Mouse (Mus musculus) embryo, embryonic 11.5 days (tissue): Measurements from ENCODE around the gene Fam161a.

Experiments
- DNase-seq: peaks from one replicate; pipeline ENCODE4 v3.0.0-alpha.2; 2012; ENCODE audit warnings: low read depth, low spot score

The Fam161a gene

GRCm38 (mm10) chr11:23007481-23008180 is at the start of gene Fam161a:
Gene Fam161a, plus strand, starts transcription at chr11:23007531.
- DNase-seq: peak; percentile 73

- no peak for DNase-seq
Measured at GRCm38 (mm10) chr11:22957791-22958374, 49.4 kb upstream of the Fam161a start.

- no peak for DNase-seq
Measured at GRCm38 (mm10) chr11:22962101-22962500, 45.2 kb upstream of the Fam161a start.

GRCm38 (mm10) chr11:22964401-22964800 is 42.9 kb upstream of the Fam161a start:
- no peak for DNase-seq

- DNase-seq: no peak
Measured at GRCm38 (mm10) chr11:22965503-22965902, 41.8 kb upstream of the Fam161a start.

- no peak for DNase-seq
Measured at GRCm38 (mm10) chr11:22969486-22969885, 37.8 kb upstream of the Fam161a start.

- DNase-seq: no peak
Measured at GRCm38 (mm10) chr11:22970546-22970945, 36.8 kb upstream of the Fam161a start.

- DNase-seq: no peak
Measured at GRCm38 (mm10) chr11:22971835-22972709, 35.3 kb upstream of the Fam161a start, which contains the start of gene Zrsr1. Gene Zrsr1, plus strand, starts transcription at chr11:22972005.

GRCm38 (mm10) chr11:22972746-22973526 is 34.4 kb upstream of the Fam161a start:
- DNase-seq: peak; percentile 57

GRCm38 (mm10) chr11:22973599-22973998 is 33.7 kb upstream of the Fam161a start:
- DNase-seq: no peak

GRCm38 (mm10) chr11:22978215-22978614 is 29.1 kb upstream of the Fam161a start:
- no peak for DNase-seq

GRCm38 (mm10) chr11:22978711-22979110 is 28.6 kb upstream of the Fam161a start:
- DNase-seq: no peak

GRCm38 (mm10) chr11:22979221-22979620 is 28.1 kb upstream of the Fam161a start:
- no peak for DNase-seq

- no peak for DNase-seq
Measured at GRCm38 (mm10) chr11:22981041-22981440, 26.3 kb upstream of the Fam161a start.

- DNase-seq: no peak
Measured at GRCm38 (mm10) chr11:22981543-22981950, 25.8 kb upstream of the Fam161a start.

GRCm38 (mm10) chr11:22981984-22982757 is 25.2 kb upstream of the Fam161a start, which contains the start of the genes Gm28048 and Commd1:
Gene Gm28048, minus strand, starts transcription at chr11:22982090.
Gene Commd1, minus strand, starts transcription at chr11:22982382.
- DNase-seq: peak; percentile 85

GRCm38 (mm10) chr11:22982846-22983245 is 24.5 kb upstream of the Fam161a start:
- DNase-seq: no peak

GRCm38 (mm10) chr11:22985510-22985909 is 21.8 kb upstream of the Fam161a start:
- DNase-seq: no peak

- no peak for DNase-seq
Measured at GRCm38 (mm10) chr11:22987357-22987756, 20.0 kb upstream of the Fam161a start.

- DNase-seq: no peak
Measured at GRCm38 (mm10) chr11:22989786-22990185, 17.5 kb upstream of the Fam161a start.
